Mouse (Mus musculus): ENCODE data around the gene Il33.
"Not testable (repeated sequence)": the region's sequence is repeated elsewhere in the genome, so short reads cannot be mapped to it uniquely, and the experiment has no call there.

The Il33 gene

GRCm38 (mm10) chr19:29937445-29937844, 12.5 kb downstream of the Il33 start:
- no peak for DNase-seq (ENCODE audit: low spot score in 2 of 2)

GRCm38 (mm10) chr19:29940239-29940638, 15.3 kb downstream of the Il33 start:
- no peak for DNase-seq (ENCODE audit: low spot score in 2 of 2)

- no peak for DNase-seq (ENCODE audit: low spot score in 2 of 2)
These were observed 16.3 kb downstream of the Il33 start for GRCm38 (mm10) chr19:29941208-29941607.

GRCm38 (mm10) chr19:29942358-29942757, 17.4 kb downstream of the Il33 start:
- DNase-seq (ENCODE audit: low spot score in 2 of 2) = no peak

GRCm38 (mm10) chr19:29944426-29944825, 19.5 kb downstream of the Il33 start:
- DNase-seq (ENCODE audit: low spot score in 2 of 2) = no peak

GRCm38 (mm10) chr19:29944935-29945334, 20.0 kb downstream of the Il33 start:
- DNase-seq (ENCODE audit: low spot score in 2 of 2) = not testable (repeated sequence)

- DNase-seq (ENCODE audit: low spot score in 2 of 2) = no peak
These were observed 20.9 kb downstream of the Il33 start for GRCm38 (mm10) chr19:29945557-29946422.

- no peak for DNase-seq (ENCODE audit: low spot score in 2 of 2)
These were observed 21.5 kb downstream of the Il33 start for GRCm38 (mm10) chr19:29946423-29946716.

GRCm38 (mm10) chr19:29947056-29947455, 22.1 kb downstream of the Il33 start:
- DNase-seq (ENCODE audit: low spot score in 2 of 2) = no peak

GRCm38 (mm10) chr19:29947891-29948801, 23.2 kb downstream of the Il33 start:
- peak; percentile 20 to 45 for DNase-seq (ENCODE audit: low spot score in 2 of 2)

GRCm38 (mm10) chr19:29952538-29952937, 27.6 kb downstream of the Il33 start:
- DNase-seq (ENCODE audit: low spot score in 2 of 2) = no peak

GRCm38 (mm10) chr19:29953833-29954232, 28.9 kb downstream of the Il33 start:
- DNase-seq (ENCODE audit: low spot score in 2 of 2) = no peak

GRCm38 (mm10) chr19:29955454-29955853, 30.5 kb downstream of the Il33 start:
- DNase-seq (ENCODE audit: low spot score in 2 of 2) = no peak

- no peak for DNase-seq (ENCODE audit: low spot score in 2 of 2)
These were observed 36.0 kb downstream of the Il33 start for GRCm38 (mm10) chr19:29960906-29961305.

GRCm38 (mm10) chr19:29961842-29962241, 36.9 kb downstream of the Il33 start:
- DNase-seq (ENCODE audit: low spot score in 2 of 2) = no peak

- no peak for DNase-seq (ENCODE audit: low spot score in 2 of 2)
These were observed 38.7 kb downstream of the Il33 start for GRCm38 (mm10) chr19:29963598-29964092.

- DNase-seq (ENCODE audit: low spot score in 2 of 2) = no peak
These were observed 43.0 kb downstream of the Il33 start for GRCm38 (mm10) chr19:29967960-29968359.

- DNase-seq (ENCODE audit: low spot score in 2 of 2) = no peak
These were observed 48.5 kb downstream of the Il33 start for GRCm38 (mm10) chr19:29973396-29973795.

- peak in 1 of 2 experiments; percentile 4 for DNase-seq (ENCODE audit: low spot score in 2 of 2)
These were observed 53.9 kb downstream of the Il33 start for GRCm38 (mm10) chr19:29978847-29979246.

GRCm38 (mm10) chr19:29979452-29980089, 54.7 kb downstream of the Il33 start:
- no peak for DNase-seq (ENCODE audit: low spot score in 2 of 2)

GRCm38 (mm10) chr19:29984208-29985005, 59.5 kb downstream of the Il33 start:
- DNase-seq (ENCODE audit: low spot score in 2 of 2) = no peak
